Mouse (Mus musculus): Measurements from ENCODE around the gene Asxl2.
"Not testable (repeated sequence)": the region's sequence is repeated elsewhere in the genome, so short reads cannot be mapped to it uniquely, and the experiment has no call there.

Asxl2 gene

DNA sequence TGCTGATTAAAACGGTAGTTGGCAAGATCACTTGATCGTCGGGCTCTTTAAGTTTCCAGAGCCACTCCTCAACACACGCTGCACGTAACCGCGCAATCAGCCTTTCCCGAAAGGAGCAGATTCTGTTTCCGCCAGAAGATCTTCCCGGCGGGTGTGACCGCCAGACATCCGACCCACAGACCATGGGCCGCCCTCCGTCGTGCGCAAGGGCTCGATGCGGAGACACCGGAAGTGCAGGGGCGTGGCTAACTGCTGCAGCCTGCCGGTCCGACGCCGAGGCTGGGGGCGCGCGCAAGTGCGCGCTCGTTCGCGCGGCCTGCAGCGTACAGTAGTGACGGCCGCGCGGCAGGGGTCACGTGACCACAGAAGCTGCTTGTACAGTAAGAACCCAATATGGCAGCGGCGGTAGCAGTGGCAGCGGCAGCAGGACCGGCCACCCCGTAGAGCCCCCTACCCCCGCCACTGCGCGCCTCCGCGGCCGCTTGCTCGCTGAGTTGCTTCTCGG is at the start of gene Asxl2:
Gene Asxl2 (plus strand): TSS at position 328 of the 505 bp plus-strand sequence.
- DNase-seq (ENCODE audit: low spot score): peak; percentile 98

GRCm38 (mm10) chr12:3377190-3377589 is 49.5 kb upstream of the Asxl2 start:
- no peak for DNase-seq (ENCODE audit: low spot score)

- no peak for DNase-seq (ENCODE audit: low spot score)
Observed at GRCm38 (mm10) chr12:3377755-3378154, 48.9 kb upstream of the Asxl2 start.

- no peak for DNase-seq (ENCODE audit: low spot score)
Observed at GRCm38 (mm10) chr12:3384860-3385259, 41.8 kb upstream of the Asxl2 start.

- DNase-seq (ENCODE audit: low spot score): no peak
Observed at GRCm38 (mm10) chr12:3385271-3385670, 41.4 kb upstream of the Asxl2 start.

GRCm38 (mm10) chr12:3385940-3386339 is 40.7 kb upstream of the Asxl2 start:
- no peak for DNase-seq (ENCODE audit: low spot score)

- DNase-seq (ENCODE audit: low spot score): no peak
Observed at GRCm38 (mm10) chr12:3387891-3388290, 38.8 kb upstream of the Asxl2 start.

GRCm38 (mm10) chr12:3389394-3389793 is 37.3 kb upstream of the Asxl2 start:
- no peak for DNase-seq (ENCODE audit: low spot score)

- no peak for DNase-seq (ENCODE audit: low spot score)
Observed at GRCm38 (mm10) chr12:3390071-3390470, 36.6 kb upstream of the Asxl2 start.

DNA sequence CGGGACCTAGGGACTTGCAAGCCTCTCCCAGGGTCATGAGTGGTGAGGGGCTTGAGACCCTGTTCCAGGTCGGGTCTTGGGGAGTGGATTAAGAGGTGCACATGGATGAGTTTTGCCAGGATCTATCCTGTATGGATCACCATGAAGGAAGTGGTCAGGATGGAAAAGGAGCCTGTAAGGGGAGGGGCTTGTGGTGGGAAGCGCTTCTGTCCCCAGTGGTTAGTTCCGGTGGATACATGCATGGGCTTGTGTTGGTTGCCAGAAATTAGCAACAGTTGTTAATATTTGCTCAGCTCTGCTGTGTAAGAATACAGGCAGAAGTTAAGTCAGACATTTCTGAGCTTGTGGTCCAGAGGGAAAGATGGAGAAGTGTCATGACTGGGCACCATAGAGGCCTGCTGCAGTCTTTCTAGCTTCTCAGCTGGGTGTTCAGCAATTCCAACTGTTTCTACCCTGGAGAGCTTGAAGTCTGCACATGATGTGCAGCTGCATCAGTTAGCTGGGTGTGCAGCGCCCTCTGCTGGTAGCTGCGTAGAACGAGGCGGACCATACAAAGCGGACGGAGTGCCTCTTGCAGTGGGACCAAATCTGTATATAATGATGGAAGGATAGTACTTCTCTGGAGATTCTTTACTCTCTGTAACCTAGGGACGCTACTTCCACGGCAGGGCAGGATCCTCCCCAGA is 35.9 kb upstream of the Asxl2 start:
- DNase-seq (ENCODE audit: low spot score): peak; percentile 72

- no peak for DNase-seq (ENCODE audit: low spot score)
Observed at GRCm38 (mm10) chr12:3391276-3391675, 35.4 kb upstream of the Asxl2 start.

DNA sequence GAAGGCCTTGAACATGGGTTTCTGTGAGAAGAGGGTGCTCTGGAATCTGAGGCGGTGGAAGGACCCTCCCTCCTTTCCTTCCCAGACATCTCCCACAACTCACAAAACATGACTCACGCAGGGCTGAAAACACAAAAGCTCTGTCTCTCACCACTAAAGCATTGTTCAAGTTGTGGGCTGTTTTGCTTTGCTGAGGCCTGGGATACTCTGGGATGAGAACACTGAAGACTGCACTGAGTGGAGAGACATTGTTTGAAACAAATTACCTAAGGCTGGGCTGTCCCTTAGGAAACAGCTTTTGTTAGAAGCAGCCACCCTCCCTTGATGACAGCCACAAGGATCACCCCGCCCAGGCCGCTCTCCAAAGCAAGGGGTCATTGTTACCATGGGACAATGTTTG is 33.5 kb upstream of the Asxl2 start:
- DNase-seq (ENCODE audit: low spot score): no peak

GRCm38 (mm10) chr12:3396931-3397330 is 29.7 kb upstream of the Asxl2 start:
- DNase-seq (ENCODE audit: low spot score): no peak

- DNase-seq (ENCODE audit: low spot score): not testable (repeated sequence)
Observed at GRCm38 (mm10) chr12:3405662-3406061, 21.0 kb upstream of the Asxl2 start.

GRCm38 (mm10) chr12:3406585-3406984 is 20.1 kb upstream of the Asxl2 start:
- no peak for DNase-seq (ENCODE audit: low spot score)

DNA sequence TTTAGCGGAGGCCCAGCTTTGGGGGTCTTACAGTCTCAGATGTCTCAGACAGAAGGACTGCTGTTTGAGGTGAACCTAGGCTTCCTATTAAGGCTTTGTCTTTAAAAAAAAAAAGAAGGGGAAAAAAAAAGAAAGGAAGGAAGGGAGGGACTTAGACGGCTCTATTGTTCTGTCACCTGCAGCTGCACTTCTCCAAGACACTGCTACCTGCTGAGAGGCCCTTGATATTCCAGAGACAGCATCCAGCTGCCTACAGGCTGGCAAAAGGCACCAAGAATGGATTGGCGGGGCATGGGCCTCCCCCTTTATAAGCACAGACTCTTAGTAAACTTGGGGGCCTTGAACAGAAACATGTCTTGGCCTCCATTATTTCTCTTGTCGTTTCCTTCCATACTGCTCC is 11.7 kb upstream of the Asxl2 start:
- DNase-seq (ENCODE audit: low spot score): no peak

- no peak for DNase-seq (ENCODE audit: low spot score)
Observed at GRCm38 (mm10) chr12:3418761-3419160, 7.9 kb upstream of the Asxl2 start.

GRCm38 (mm10) chr12:3420519-3420918 is 6.1 kb upstream of the Asxl2 start:
- no peak for DNase-seq (ENCODE audit: low spot score)

GRCm38 (mm10) chr12:3422786-3423185 is 3.9 kb upstream of the Asxl2 start:
- DNase-seq (ENCODE audit: low spot score): no peak

GRCm38 (mm10) chr12:3424179-3424578 is 2.5 kb upstream of the Asxl2 start:
- DNase-seq (ENCODE audit: low spot score): no peak

- no peak for DNase-seq (ENCODE audit: low spot score)
Observed at GRCm38 (mm10) chr12:3425375-3426341, 999 bp upstream of the Asxl2 start.

DNA sequence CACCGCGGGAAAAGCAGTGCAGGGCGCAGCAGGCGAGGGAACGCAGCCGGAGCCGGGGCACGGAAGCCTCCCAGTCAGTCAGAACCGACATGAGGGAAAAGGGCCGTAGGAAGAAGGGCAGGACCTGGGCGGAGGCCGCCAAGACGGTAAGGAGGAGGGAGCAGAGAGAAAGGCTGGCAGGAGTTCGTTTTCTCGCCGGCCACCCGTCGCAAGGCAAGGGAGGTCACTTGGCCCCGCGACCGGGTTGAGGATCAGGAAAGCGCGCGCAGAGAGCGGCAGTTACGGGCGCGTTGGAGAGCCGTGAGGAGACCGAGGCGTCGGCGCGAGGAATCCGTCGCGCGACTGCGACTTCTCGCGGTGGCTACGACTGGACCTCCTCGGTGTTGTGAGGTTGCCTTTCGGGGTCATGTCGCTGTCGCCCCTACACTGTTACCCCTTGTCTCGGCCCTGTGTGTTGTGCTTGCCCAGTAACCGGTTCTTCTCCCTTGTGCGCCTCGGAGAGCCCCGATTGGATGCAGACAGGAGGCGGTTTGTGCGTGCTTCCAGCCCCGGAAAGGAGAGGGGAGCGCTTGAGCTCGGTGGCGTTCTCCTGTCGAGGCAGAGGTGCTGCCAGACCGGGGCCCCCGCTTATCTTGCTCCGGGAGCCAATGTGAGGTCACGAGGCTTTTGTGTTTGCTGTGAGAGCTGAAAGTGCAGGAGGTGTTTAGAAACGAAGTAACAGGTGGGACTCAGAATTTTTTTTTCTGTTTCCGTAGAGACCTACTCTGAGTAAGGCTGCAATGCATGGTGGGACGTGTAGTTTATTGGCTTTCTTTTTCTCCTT is 621 bp downstream of the Asxl2 start:
- DNase-seq (ENCODE audit: low spot score): peak; percentile 86
